Mouse (Mus musculus): Measurements from ENCODE around the gene Haus2. TPM values are rescaled to one million over a fixed set of nuclear protein-coding genes. Genes with fewer than 3 reads are reported as not detected.
A peak's percentile ranks its signal among the peaks of the same experiment; 100 is the strongest.

Haus2 gene
- polyA plus RNA-seq, 1 experiment from 2014 or later: 33.5 TPM

- ATAC-seq (ENCODE audit: low FRiP score, low read depth): peak; percentile 48; the same call in 1 of the 2 replicates
- WGBS: 35% methylated on average over 10 of the region's 10 CpGs
- Histone ChIP-seq H3K4me3 (peak overlapping the region; percentile 58), H3K4me2 (replicated peaks) (peak overlapping the region; percentile 60), H3K27me3 (0 out of 2 replicates have a peak, but pooled peaks cover 4% of the 10 kb centered on the region), H3K4me1 (0 out of 2 replicates have a peak, but pooled peaks cover 7% of the 10 kb centered on the region), H3K9me3 (no peaks in the 10 kb centered on the region), H3K27ac (replicated peaks) (0 out of 2 replicates have a peak overlapping the region, but pooled peaks have one; percentile 15), H3K36me3 (no peaks in the 10 kb centered on the region), H3K9ac (replicated peaks) (no peak overlapping the region)
Measured at GRCm38 (mm10) chr2:120628076-120628865, 19.1 kb downstream of the Haus2 start.

- no peaks in the 10 kb centered on the region for H3K9me3 ChIP-seq
- peak within 1 kb of the TSS; percentile 61 for H3K9ac ChIP-seq (replicated peaks)
- peak within 1 kb of the TSS; percentile 54; the same call in 1 of the 2 replicates for H3K27ac ChIP-seq (replicated peaks)
- peak within 1 kb of the TSS; percentile 60 for H3K4me2 ChIP-seq (replicated peaks)
- peak within 1 kb of the TSS; percentile 58 for H3K4me3 ChIP-seq
- ATAC-seq (ENCODE audit: low FRiP score, low read depth): peak; percentile 100
- H3K36me3 ChIP-seq: no peaks in the 10 kb centered on the region
- 0 out of 2 replicates have a peak, but pooled peaks cover 4% of the 10 kb centered on the region for H3K27me3 ChIP-seq
- H3K4me1 ChIP-seq: 0 out of 2 replicates have a peak, but pooled peaks cover 7% of the 10 kb centered on the region
- WGBS: 2% methylated on average over 36 of the region's 36 CpGs
Measured at GRCm38 (mm10) chr2:120628886-120629735, 19.9 kb downstream of the Haus2 start, which contains the start of gene Stard9. Gene Stard9 (plus strand): TSS chr2:120629121.

DNA sequence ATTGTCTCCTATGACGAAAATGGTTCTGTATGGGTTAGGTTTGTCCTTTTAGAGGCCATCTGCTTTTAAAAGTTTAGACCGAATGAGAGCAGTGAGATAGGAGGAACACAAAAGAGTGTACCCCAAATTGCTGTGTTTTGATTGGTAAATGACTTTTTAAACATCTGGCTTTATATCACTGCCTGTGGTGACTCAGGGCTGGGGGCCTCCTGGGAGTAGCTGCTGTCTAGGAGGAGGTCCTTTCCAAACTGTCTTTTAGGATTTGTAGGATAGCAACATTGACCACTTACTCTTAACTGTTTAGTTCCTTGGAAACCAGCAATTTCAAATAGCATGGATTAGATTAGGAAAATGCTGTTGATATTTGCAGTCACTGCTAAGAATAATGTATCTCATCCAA, 21.1 kb downstream of the Haus2 start:
- ATAC-seq (ENCODE audit: low FRiP score, low read depth): no peak
- H3K4me1 ChIP-seq: 0 out of 2 replicates have a peak, but pooled peaks cover 7% of the 10 kb centered on the region
- H3K9me3 ChIP-seq: no peaks in the 10 kb centered on the region
- WGBS: 83% methylated on average over 2 of the region's 2 CpGs
- H3K36me3 ChIP-seq: peaks cover 4% of the 10 kb centered on the region; the same call in 1 of the 2 replicates
- H3K4me3 ChIP-seq: no peak overlapping the region
- 0 out of 2 replicates have a peak, but pooled peaks cover 4% of the 10 kb centered on the region for H3K27me3 ChIP-seq
- no peak overlapping the region for H3K9ac ChIP-seq (replicated peaks)
- H3K27ac ChIP-seq (replicated peaks): no peak overlapping the region
- no peak overlapping the region for H3K4me2 ChIP-seq (replicated peaks)

DNA sequence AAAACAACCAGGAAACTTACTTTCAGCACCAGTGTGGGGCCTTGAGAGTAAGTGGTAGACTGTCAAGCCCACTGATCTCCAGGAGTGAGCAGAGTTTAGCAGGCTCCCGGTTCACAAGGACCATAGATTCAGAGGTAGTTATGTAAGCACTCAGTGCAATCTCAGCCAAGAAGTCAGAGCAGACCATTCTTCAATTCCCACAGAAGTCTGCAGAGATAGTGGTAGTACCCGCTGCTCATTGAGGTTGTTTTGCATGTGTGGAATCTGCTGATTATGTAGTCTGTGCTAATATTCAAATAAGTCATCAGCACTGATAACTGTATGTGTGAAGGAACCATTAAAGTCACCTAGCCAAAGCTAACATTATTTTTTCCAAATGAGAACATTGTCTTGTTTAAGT, 21.5 kb downstream of the Haus2 start:
- Histone ChIP-seq H3K4me2 (replicated peaks) (no peak overlapping the region), H3K27me3 (0 out of 2 replicates have a peak, but pooled peaks cover 4% of the 10 kb centered on the region), H3K27ac (replicated peaks) (no peak overlapping the region), H3K4me3 (no peak overlapping the region), H3K36me3 (peaks cover 4% of the 10 kb centered on the region), H3K9me3 (no peaks in the 10 kb centered on the region), H3K9ac (replicated peaks) (no peak overlapping the region), H3K4me1 (0 out of 2 replicates have a peak, but pooled peaks cover 7% of the 10 kb centered on the region)
- ATAC-seq (ENCODE audit: low FRiP score, low read depth): no peak
- WGBS: 76% methylated on average over 2 of the region's 2 CpGs

GRCm38 (mm10) chr2:120631521-120631920, 22.3 kb downstream of the Haus2 start:
- H3K4me2 ChIP-seq (replicated peaks): no peak overlapping the region
- H3K4me1 ChIP-seq: 0 out of 2 replicates have a peak, but pooled peaks cover 7% of the 10 kb centered on the region
- H3K4me3 ChIP-seq: no peak overlapping the region
- H3K36me3 ChIP-seq: peaks cover 4% of the 10 kb centered on the region
- ATAC-seq (ENCODE audit: low FRiP score, low read depth): no peak
- 0 out of 2 replicates have a peak, but pooled peaks cover 4% of the 10 kb centered on the region for H3K27me3 ChIP-seq
- no peak overlapping the region for H3K9ac ChIP-seq (replicated peaks)
- 91% methylated on average over 2 of the region's 2 CpGs for WGBS
- H3K27ac ChIP-seq (replicated peaks): no peak overlapping the region
- H3K9me3 ChIP-seq: no peaks in the 10 kb centered on the region

- peaks cover 4% of the 10 kb centered on the region for H3K36me3 ChIP-seq
- WGBS: 89% methylated on average over 4 of the region's 4 CpGs
- no peak overlapping the region for H3K4me2 ChIP-seq (replicated peaks)
- no peak overlapping the region for H3K9ac ChIP-seq (replicated peaks)
- no peak overlapping the region for H3K4me3 ChIP-seq
- H3K4me1 ChIP-seq: 0 out of 2 replicates have a peak, but pooled peaks cover 7% of the 10 kb centered on the region
- 0 out of 2 replicates have a peak, but pooled peaks cover 4% of the 10 kb centered on the region for H3K27me3 ChIP-seq
- H3K9me3 ChIP-seq: no peaks in the 10 kb centered on the region
- H3K27ac ChIP-seq (replicated peaks): no peak overlapping the region
- no peak for ATAC-seq (ENCODE audit: low FRiP score, low read depth)
Measured at GRCm38 (mm10) chr2:120631957-120632356, 22.8 kb downstream of the Haus2 start.

- no peak overlapping the region for H3K27ac ChIP-seq (replicated peaks)
- H3K4me3 ChIP-seq: no peak overlapping the region
- H3K9me3 ChIP-seq: no peaks in the 10 kb centered on the region
- no peak overlapping the region for H3K9ac ChIP-seq (replicated peaks)
- no peak for ATAC-seq (ENCODE audit: low FRiP score, low read depth)
- no peaks in the 10 kb centered on the region for H3K27me3 ChIP-seq
- H3K4me1 ChIP-seq: no peaks in the 10 kb centered on the region
- no peaks in the 10 kb centered on the region for H3K36me3 ChIP-seq
- H3K4me2 ChIP-seq (replicated peaks): no peak overlapping the region
- 88% methylated on average over 8 of the region's 8 CpGs for WGBS
Measured at GRCm38 (mm10) chr2:120640835-120641234, 31.7 kb downstream of the Haus2 start.

- Histone ChIP-seq H3K9ac (replicated peaks) (no peak overlapping the region), H3K27me3 (no peaks in the 10 kb centered on the region), H3K9me3 (no peaks in the 10 kb centered on the region), H3K36me3 (no peaks in the 10 kb centered on the region), H3K4me1 (no peaks in the 10 kb centered on the region), H3K4me2 (replicated peaks) (no peak overlapping the region), H3K27ac (replicated peaks) (no peak overlapping the region), H3K4me3 (no peak overlapping the region)
- 77% methylated on average over 7 of the region's 7 CpGs for WGBS
- no peak for ATAC-seq (ENCODE audit: low FRiP score, low read depth)
Measured at GRCm38 (mm10) chr2:120643836-120644235, 34.7 kb downstream of the Haus2 start.

DNA sequence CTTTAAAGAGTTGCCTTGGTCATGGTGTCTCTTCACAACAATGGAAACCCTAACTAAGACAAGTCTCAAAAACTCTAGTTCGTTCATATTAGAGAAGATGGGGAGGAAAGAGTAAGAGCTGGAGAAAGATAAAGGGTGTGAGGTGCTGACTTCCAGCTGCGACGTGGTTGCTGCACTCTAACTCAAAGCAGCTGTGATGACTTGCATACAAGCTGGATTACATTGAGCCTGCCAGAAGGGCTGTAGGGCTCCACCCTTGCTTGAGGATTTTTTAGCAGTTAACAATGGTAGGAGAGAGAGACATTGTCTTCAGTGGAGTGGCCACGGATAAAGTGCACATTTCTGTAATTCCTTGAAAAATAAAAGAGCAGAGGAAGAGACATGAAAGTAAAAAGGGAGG, 37.6 kb downstream of the Haus2 start:
- no peaks in the 10 kb centered on the region for H3K4me1 ChIP-seq
- no peaks in the 10 kb centered on the region for H3K27me3 ChIP-seq
- H3K27ac ChIP-seq (replicated peaks): no peak overlapping the region
- no peaks in the 10 kb centered on the region for H3K36me3 ChIP-seq
- no peak overlapping the region for H3K4me2 ChIP-seq (replicated peaks)
- no peak for ATAC-seq (ENCODE audit: low FRiP score, low read depth)
- H3K9me3 ChIP-seq: no peaks in the 10 kb centered on the region
- H3K4me3 ChIP-seq: no peak overlapping the region
- H3K9ac ChIP-seq (replicated peaks): no peak overlapping the region
- 58% methylated on average over 4 of the region's 4 CpGs for WGBS

DNA sequence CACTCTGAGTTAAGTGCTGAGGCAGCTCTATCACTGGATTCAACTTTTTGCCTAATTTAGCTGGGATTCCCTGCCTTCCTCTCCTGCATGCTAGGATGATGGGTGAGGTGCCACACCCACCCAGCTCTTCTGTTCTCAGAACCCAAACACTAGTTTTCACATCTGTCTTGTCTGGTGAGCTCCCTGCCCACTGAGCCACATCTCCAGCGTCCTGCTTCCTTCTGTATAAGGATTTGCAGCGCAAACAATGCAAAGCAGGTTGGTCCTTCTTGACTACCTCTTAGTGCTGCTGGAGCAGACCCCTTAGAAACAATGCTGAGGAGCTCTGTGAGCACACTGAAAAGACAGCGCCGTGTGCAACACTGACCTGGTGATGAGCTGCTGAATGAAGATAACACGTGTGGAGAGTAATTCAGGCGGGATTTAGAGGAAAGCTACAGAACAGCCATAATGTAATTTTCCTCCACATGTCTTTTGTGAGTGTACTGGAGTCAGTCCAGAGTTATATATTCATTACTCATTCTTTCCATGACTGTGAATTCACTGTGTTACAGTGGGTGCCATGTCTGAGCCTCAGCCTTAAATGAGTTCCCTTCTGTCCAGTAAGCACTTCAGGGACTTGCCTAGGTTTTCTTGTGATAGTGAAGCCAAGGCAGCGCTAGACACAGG, 43.2 kb downstream of the Haus2 start:
- Histone ChIP-seq H3K4me3 (no peak overlapping the region), H3K4me1 (no peaks in the 10 kb centered on the region), H3K9me3 (no peaks in the 10 kb centered on the region), H3K27ac (replicated peaks) (no peak overlapping the region), H3K9ac (replicated peaks) (no peak overlapping the region), H3K4me2 (replicated peaks) (no peak overlapping the region), H3K36me3 (no peaks in the 10 kb centered on the region), H3K27me3 (no peaks in the 10 kb centered on the region)
- no peak for ATAC-seq (ENCODE audit: low FRiP score, low read depth)
- WGBS: 83% methylated on average over 7 of the region's 7 CpGs

- H3K36me3 ChIP-seq: no peaks in the 10 kb centered on the region
- H3K4me2 ChIP-seq (replicated peaks): no peak overlapping the region
- no peak overlapping the region for H3K9ac ChIP-seq (replicated peaks)
- WGBS: 86% methylated on average over 7 of the region's 7 CpGs
- no peaks in the 10 kb centered on the region for H3K4me1 ChIP-seq
- no peak overlapping the region for H3K4me3 ChIP-seq
- no peak for ATAC-seq (ENCODE audit: low FRiP score, low read depth)
- H3K27ac ChIP-seq (replicated peaks): no peak overlapping the region
- no peaks in the 10 kb centered on the region for H3K27me3 ChIP-seq
- H3K9me3 ChIP-seq: no peaks in the 10 kb centered on the region
Measured at GRCm38 (mm10) chr2:120652925-120653284, 43.7 kb downstream of the Haus2 start.
